Mouse (Mus musculus): ENCODE data around the gene Ssh1.

Gene Ssh1

GRCm38 (mm10) chr5:113993031-113993486 lies 635 bp downstream of the Ssh1 start:
- peak in 1 of 2 experiments; percentile 59 for DNase-seq (ENCODE audit: low spot score in 2 of 2)

- peak in 1 of 2 experiments; percentile 42 for DNase-seq (ENCODE audit: low spot score in 2 of 2)
These were observed 1.3 kb downstream of the Ssh1 start for GRCm38 (mm10) chr5:113992339-113992831.

GRCm38 (mm10) chr5:113991141-113991540 lies 2.6 kb downstream of the Ssh1 start:
- DNase-seq (ENCODE audit: low spot score in 2 of 2), result no peak

- no peak for DNase-seq (ENCODE audit: low spot score in 2 of 2)
These were observed 3.1 kb downstream of the Ssh1 start for GRCm38 (mm10) chr5:113990593-113990992.

- DNase-seq (ENCODE audit: low spot score in 2 of 2), result no peak
These were observed 4.2 kb downstream of the Ssh1 start for GRCm38 (mm10) chr5:113989437-113990024.

- DNase-seq (ENCODE audit: low spot score in 2 of 2), result peak in 1 of 2 experiments; percentile 37
These were observed 7.3 kb downstream of the Ssh1 start for GRCm38 (mm10) chr5:113986182-113986961.

- DNase-seq (ENCODE audit: low spot score in 2 of 2), result no peak
These were observed 8.0 kb downstream of the Ssh1 start for GRCm38 (mm10) chr5:113985737-113986136.

GRCm38 (mm10) chr5:113984025-113984740 lies 9.5 kb downstream of the Ssh1 start:
- DNase-seq (ENCODE audit: low spot score in 2 of 2), result no peak

- DNase-seq (ENCODE audit: low spot score in 2 of 2), result no peak
These were observed 10.2 kb downstream of the Ssh1 start for GRCm38 (mm10) chr5:113983541-113983940.

- DNase-seq (ENCODE audit: low spot score in 2 of 2), result no peak
These were observed 11.9 kb downstream of the Ssh1 start for GRCm38 (mm10) chr5:113981843-113982242.

- no peak for DNase-seq (ENCODE audit: low spot score in 2 of 2)
These were observed 12.5 kb downstream of the Ssh1 start for GRCm38 (mm10) chr5:113981171-113981570.

- DNase-seq (ENCODE audit: low spot score in 2 of 2), result no peak
These were observed 13.2 kb downstream of the Ssh1 start for GRCm38 (mm10) chr5:113980511-113980910.

GRCm38 (mm10) chr5:113977309-113977708 lies 16.4 kb downstream of the Ssh1 start:
- DNase-seq (ENCODE audit: low spot score in 2 of 2), result no peak

- no peak for DNase-seq (ENCODE audit: low spot score in 2 of 2)
These were observed 17.1 kb downstream of the Ssh1 start for GRCm38 (mm10) chr5:113976597-113976996.

GRCm38 (mm10) chr5:113975538-113976215 lies 18.0 kb downstream of the Ssh1 start:
- DNase-seq (ENCODE audit: low spot score in 2 of 2), result peak in 1 of 2 experiments; percentile 57

GRCm38 (mm10) chr5:113974576-113974975 lies 19.1 kb downstream of the Ssh1 start:
- no peak for DNase-seq (ENCODE audit: low spot score in 2 of 2)

- DNase-seq (ENCODE audit: low spot score in 2 of 2), result peak in 1 of 2 experiments; percentile 36
These were observed 19.9 kb downstream of the Ssh1 start for GRCm38 (mm10) chr5:113973790-113974189.

- DNase-seq (ENCODE audit: low spot score in 2 of 2), result no peak
These were observed 20.8 kb downstream of the Ssh1 start for GRCm38 (mm10) chr5:113972589-113973515.

GRCm38 (mm10) chr5:113971434-113971960 lies 22.2 kb downstream of the Ssh1 start:
- DNase-seq (ENCODE audit: low spot score in 2 of 2), result no peak

GRCm38 (mm10) chr5:113968371-113968770 lies 25.3 kb downstream of the Ssh1 start:
- no peak for DNase-seq (ENCODE audit: low spot score in 2 of 2)

Data from urinary bladder, adult 18-20 months (tissue).